Mouse (Mus musculus): ENCODE measurements around the gene Psmd10. TPM values are rescaled to one million over a fixed set of nuclear protein-coding genes. Genes with fewer than 3 reads are reported as not detected.

Gene Psmd10
- polyA plus RNA-seq (2015; fragmentation: Nextera tagmentation; extraction: Ambion mirVana), result 39.5 and 43.3 TPM in 2 replicates

DNA sequence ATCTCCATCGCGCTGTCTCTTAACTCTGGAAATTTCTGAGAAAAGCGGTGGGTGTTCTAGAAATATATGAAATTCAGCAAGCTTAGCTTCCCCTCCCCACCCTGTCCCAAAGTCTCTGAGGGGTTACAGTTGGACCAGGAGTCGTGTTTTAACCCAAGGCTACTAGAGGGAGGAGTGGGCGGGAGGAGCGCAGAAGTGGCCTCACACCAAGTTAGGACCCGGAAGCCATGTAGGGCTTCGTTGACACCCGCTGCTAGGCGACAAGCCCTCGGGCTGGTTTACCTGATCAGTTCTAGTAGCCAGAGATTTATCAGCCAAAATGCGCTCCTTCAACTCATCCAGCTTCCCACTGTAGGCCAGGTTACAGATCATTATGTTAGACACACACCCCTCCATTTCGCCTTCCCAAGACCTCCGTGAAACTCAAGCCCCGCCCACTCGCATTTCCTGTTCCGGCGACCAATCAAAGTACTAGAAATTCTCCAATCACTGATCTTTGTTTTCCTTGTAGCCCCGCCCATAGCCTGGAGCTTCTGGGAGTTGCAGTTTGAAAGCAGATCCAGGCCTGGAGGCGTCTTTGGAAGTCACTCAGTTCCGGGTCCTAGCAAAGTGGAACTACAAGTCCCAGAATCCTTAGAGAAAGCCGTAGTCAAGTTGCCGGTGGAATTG lies at the start of gene Psmd10, which contains the start of gene Atg4a:
TSS of gene Psmd10 (minus strand) at position 457 of the 669 bp plus-strand sequence.
TSS of gene Atg4a (plus strand) at position 636 of the 669 bp plus-strand sequence.
- peak within 1 kb of the TSS; percentile 51; the same call in 1 of the 2 replicates for H3K27ac ChIP-seq
- H3K27me3 ChIP-seq, result peaks cover 17% of the 10 kb centered on the region
- no peaks in the 10 kb centered on the region for H3K9me3 ChIP-seq
- WGBS, result 25% methylated on average over 23 of the region's 23 CpGs
- H3K4me2 ChIP-seq, result peak within 1 kb of the TSS; percentile 64
- H3K36me3 ChIP-seq, result no peaks in the 10 kb centered on the region
- peak within 1 kb of the TSS; percentile 66 for H3K9ac ChIP-seq
- ATAC-seq (ENCODE audit: insufficient number of reproducible peaks, insufficient read depth, low FRiP score, low TSS enrichment, low read depth), result peak; percentile 95
- H3K4me1 ChIP-seq, result no peaks in the 10 kb centered on the region
- peak within 1 kb of the TSS; percentile 53 for H3K4me3 ChIP-seq

DNA sequence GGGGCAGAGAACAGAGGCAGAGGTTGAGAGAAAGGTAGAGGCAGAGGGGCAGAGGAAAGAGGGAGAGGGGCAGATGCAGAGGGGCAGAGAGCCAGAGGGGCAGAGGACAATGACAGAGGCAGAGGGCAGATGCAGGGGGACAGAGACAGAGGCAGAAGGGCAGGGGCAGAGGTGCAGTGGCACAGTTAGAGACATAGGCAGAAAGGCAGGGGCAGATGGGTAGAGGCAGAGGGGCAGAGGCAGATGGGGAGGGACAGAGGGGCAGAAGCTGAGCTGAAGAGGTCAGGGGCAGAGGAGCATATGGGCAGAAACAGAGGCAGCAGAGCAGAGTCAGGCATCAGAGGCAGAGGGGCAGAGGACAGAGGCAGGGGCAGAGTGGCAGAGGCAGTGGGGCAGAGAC lies 42.4 kb upstream of the Psmd10 start:
- no peaks in the 10 kb centered on the region for H3K9me3 ChIP-seq
- no peaks in the 10 kb centered on the region for H3K36me3 ChIP-seq
- ATAC-seq (ENCODE audit: insufficient number of reproducible peaks, insufficient read depth, low FRiP score, low TSS enrichment, low read depth), result no peak
- no peak overlapping the region for H3K9ac ChIP-seq
- H3K4me3 ChIP-seq, result no peak overlapping the region
- H3K27ac ChIP-seq, result no peak overlapping the region
- H3K4me2 ChIP-seq, result no peak overlapping the region
- H3K4me1 ChIP-seq, result no peaks in the 10 kb centered on the region
- peaks cover 36% of the 10 kb centered on the region for H3K27me3 ChIP-seq

DNA sequence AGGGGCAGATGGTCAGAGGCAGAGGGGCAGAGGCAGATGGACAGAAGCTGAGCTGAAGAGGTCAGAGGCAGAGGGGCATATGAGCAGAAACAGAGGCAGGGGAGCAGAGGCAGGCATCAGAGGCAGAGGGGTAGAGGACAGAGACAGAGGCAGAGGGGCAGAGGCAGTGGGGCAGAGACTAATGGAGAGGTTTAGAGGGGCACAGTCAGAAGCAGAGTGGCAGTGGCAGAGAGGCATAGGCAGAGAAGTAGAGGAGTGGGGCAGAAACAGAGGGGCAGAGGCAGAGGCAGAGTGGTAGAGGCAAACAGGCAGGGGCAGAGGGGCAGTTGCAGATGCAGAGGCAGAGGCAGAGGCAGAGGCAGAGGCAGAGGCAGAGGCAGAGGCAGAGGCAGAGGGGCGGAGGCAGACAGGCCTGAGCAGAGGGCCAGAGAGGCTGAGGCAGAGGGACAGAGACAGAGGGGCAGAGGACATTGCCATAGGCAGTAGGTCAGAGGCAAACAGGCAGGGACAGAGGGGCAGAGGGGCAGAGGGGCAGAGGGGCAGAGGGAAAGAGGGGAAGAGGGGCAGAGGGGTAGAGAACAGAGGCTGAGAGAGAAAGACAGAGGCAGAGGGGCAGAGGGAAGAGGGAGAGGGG lies 41.5 kb upstream of the Psmd10 start:
- Histone ChIP-seq H3K4me1 (no peaks in the 10 kb centered on the region), H3K4me3 (no peak overlapping the region), H3K27ac (no peak overlapping the region), H3K4me2 (no peak overlapping the region), H3K36me3 (no peaks in the 10 kb centered on the region), H3K27me3 (peaks cover 41% of the 10 kb centered on the region), H3K9me3 (no peaks in the 10 kb centered on the region), H3K9ac (no peak overlapping the region)
- WGBS, result 60% methylated on average over 1 of the region's 1 CpGs
- no peak for ATAC-seq (ENCODE audit: insufficient number of reproducible peaks, insufficient read depth, low FRiP score, low TSS enrichment, low read depth)

DNA sequence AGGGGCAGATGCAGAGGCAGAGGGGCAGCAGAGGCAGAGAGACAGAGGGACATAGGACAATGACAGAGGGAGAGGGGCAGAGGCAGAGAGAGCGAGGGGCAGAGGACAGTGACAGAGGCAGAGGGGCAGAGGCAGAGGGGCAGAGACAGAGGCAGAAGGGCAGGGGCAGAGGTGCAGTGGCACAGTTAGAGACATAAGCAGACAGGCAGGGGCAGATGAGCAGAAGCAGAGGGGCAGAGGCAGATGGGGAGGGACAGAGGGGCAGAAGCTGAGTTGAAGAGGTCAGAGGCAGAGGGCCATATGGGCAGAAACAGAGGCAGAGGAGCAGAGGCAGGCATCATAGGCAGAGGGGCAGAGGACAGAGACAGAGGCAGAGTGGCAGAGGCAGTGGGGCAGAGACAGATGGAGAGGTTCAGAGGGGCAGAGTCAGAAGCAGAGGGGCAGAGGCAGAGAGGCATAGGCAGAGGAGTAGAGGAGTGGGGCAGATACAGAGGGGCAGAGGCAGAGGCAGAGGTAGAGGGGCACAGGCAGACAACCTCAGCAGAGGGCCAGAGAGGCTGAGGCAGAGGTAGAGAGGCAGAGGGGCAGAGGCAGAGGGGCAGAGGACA lies 40.5 kb upstream of the Psmd10 start:
- H3K9ac ChIP-seq, result no peak overlapping the region
- 75% methylated on average over 1 of the region's 1 CpGs for WGBS
- H3K4me2 ChIP-seq, result no peak overlapping the region
- ATAC-seq (ENCODE audit: insufficient number of reproducible peaks, insufficient read depth, low FRiP score, low TSS enrichment, low read depth), result peak; percentile 43; the same call in 1 of the 2 replicates
- no peaks in the 10 kb centered on the region for H3K9me3 ChIP-seq
- H3K36me3 ChIP-seq, result no peaks in the 10 kb centered on the region
- H3K4me3 ChIP-seq, result no peak overlapping the region
- H3K27ac ChIP-seq, result no peak overlapping the region
- no peaks in the 10 kb centered on the region for H3K4me1 ChIP-seq
- H3K27me3 ChIP-seq, result peaks cover 41% of the 10 kb centered on the region

DNA sequence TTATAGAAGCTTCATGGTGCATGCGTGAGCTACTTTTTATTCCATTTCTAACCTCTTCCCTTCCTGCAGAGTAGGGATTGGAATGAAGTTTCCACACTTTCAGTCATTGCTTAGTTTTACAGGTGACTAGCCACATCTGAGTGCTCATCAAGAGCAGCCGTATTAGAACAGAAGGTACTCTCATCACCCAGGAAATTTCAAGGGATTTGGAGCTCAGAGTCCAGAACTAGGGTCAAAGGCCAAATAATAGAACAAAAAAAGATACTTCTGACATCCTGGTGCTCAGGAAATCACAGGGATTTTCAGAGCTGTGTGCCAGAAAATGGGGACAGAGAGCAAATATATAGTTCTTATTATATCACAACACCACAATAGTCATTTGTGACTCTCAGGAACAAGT lies 28.7 kb upstream of the Psmd10 start:
- Histone ChIP-seq H3K4me1 (peaks cover 1% of the 10 kb centered on the region; the same call in 1 of the 2 replicates), H3K9ac (no peak overlapping the region), H3K27me3 (peaks cover 59% of the 10 kb centered on the region), H3K9me3 (no peaks in the 10 kb centered on the region), H3K36me3 (no peaks in the 10 kb centered on the region), H3K27ac (no peak overlapping the region), H3K4me3 (no peak overlapping the region), H3K4me2 (no peak overlapping the region)
- ATAC-seq (ENCODE audit: insufficient number of reproducible peaks, insufficient read depth, low FRiP score, low TSS enrichment, low read depth), result no peak
- WGBS, result 73% methylated on average over 2 of the region's 2 CpGs

DNA sequence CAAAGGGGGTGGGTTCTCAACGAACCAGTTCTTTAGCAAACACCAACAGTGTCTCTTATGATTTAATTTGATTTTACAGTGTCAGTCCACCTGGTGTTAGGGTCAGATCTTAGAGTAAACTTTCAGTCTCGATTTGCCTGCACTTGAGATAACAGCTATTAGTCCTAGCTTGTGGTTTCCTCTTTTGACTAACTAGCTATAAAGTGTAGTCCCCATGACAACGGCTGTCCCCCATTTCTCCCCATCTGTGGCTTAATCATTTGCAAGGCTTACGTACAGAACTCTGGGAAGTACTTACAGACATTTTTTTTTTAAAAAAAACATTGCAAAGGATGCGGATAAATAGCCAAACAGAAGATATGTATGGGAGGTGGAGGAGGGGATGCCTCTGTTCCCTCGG lies 28.3 kb upstream of the Psmd10 start:
- no peaks in the 10 kb centered on the region for H3K36me3 ChIP-seq
- no peak overlapping the region for H3K9ac ChIP-seq
- H3K4me3 ChIP-seq, result no peak overlapping the region
- no peak for ATAC-seq (ENCODE audit: insufficient number of reproducible peaks, insufficient read depth, low FRiP score, low TSS enrichment, low read depth)
- H3K27ac ChIP-seq, result no peak overlapping the region
- H3K4me2 ChIP-seq, result no peak overlapping the region
- H3K4me1 ChIP-seq, result peaks cover 5% of the 10 kb centered on the region; the same call in 1 of the 2 replicates
- H3K27me3 ChIP-seq, result peaks cover 60% of the 10 kb centered on the region
- H3K9me3 ChIP-seq, result no peaks in the 10 kb centered on the region
- 47% methylated on average over 6 of the region's 6 CpGs for WGBS

DNA sequence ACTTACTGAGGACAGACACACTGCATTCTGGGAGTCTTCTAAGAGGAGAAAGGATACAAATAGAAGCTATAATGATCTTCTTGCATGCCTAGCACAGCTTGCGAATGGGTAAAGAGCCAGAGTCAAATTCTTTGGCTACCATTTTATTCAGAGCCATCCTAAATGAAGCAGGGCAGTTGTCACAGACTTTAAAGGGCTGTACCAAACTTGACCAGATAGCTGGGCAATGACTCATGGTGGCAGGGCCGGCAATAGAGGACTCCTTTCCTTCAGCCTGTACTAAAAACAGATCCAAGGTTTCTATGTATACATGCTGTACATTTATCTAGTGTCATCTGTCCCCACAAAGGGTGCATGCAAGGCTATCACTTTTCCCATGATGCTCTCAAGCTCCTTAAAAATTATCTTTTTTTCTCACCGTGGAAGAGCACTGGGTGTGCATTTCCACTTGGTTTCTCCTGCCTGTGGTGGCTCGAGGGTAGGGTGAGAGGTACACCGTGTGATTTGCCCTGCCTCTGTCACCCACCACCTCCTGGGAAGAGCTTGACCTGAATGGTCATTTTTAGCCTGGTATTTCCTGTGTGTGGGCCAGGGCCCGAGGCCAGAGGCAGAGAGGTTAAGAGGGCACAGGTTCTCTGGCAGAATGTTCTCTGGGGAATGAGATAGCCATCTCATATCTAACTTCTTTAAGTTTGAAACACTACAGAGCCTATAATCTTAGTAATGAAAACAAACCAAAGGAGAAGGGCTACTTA lies 26.9 kb upstream of the Psmd10 start:
- no peak for ATAC-seq (ENCODE audit: insufficient number of reproducible peaks, insufficient read depth, low FRiP score, low TSS enrichment, low read depth)
- Histone ChIP-seq H3K4me2 (no peak overlapping the region), H3K27me3 (peaks cover 73% of the 10 kb centered on the region), H3K4me1 (peaks cover 5% of the 10 kb centered on the region; the same call in 1 of the 2 replicates), H3K4me3 (no peak overlapping the region), H3K36me3 (no peaks in the 10 kb centered on the region), H3K9me3 (no peaks in the 10 kb centered on the region), H3K9ac (no peak overlapping the region), H3K27ac (no peak overlapping the region)
- 39% methylated on average over 6 of the region's 6 CpGs for WGBS

DNA sequence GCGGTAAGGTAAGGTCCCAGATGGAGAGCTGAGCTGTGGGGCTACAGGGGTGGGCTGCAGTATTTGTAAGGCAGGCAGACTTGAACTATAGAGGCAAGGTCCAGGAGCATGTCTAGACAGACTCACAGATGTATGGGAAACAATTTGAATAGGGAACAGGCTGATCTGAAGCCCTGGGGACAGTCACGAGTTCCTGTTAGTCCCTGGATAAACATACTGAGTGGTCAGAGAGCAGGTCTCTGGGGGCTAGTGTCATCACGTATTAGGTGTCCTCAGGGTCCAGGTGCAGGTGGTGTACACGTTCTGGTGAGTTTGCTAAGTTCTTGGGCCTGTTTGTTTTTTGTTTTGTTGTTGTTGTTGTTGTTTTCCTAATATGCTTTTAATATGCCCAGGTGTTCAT lies 23.6 kb upstream of the Psmd10 start:
- Histone ChIP-seq H3K4me2 (no peak overlapping the region), H3K27ac (peak overlapping the region; percentile 64), H3K27me3 (peaks cover 66% of the 10 kb centered on the region), H3K9ac (no peak overlapping the region), H3K36me3 (no peaks in the 10 kb centered on the region), H3K9me3 (no peaks in the 10 kb centered on the region), H3K4me1 (peaks cover 5% of the 10 kb centered on the region; the same call in 1 of the 2 replicates), H3K4me3 (no peak overlapping the region)
- 61% methylated on average over 4 of the region's 4 CpGs for WGBS
- ATAC-seq (ENCODE audit: insufficient number of reproducible peaks, insufficient read depth, low FRiP score, low TSS enrichment, low read depth), result no peak

DNA sequence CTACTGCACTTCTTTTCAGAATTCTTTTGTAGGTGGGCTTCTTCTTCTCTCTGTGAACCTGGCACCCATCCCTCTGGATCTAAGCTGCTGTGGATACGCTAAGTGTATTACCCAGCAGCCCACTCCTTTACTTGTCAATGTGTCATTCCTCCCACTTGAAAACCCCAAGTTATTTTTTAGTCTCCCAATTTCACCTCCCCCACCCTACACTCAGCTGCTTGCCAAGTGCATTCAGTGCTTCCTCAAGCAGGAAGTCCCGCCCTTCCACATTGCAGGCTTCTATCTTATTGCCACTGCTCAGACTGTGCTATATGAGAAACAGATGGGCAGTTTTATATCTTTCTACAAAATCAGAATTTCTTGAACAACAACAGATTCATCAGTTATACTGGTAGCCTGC lies 23.0 kb upstream of the Psmd10 start:
- Histone ChIP-seq H3K4me1 (peaks cover 5% of the 10 kb centered on the region; the same call in 1 of the 2 replicates), H3K36me3 (no peaks in the 10 kb centered on the region), H3K4me2 (no peak overlapping the region), H3K9ac (no peak overlapping the region), H3K27me3 (peaks cover 60% of the 10 kb centered on the region), H3K4me3 (no peak overlapping the region), H3K9me3 (no peaks in the 10 kb centered on the region), H3K27ac (0 out of 2 replicates have a peak overlapping the region, but pooled peaks have one; percentile 64)
- 44% methylated on average over 2 of the region's 2 CpGs for WGBS
- ATAC-seq (ENCODE audit: insufficient number of reproducible peaks, insufficient read depth, low FRiP score, low TSS enrichment, low read depth), result no peak

DNA sequence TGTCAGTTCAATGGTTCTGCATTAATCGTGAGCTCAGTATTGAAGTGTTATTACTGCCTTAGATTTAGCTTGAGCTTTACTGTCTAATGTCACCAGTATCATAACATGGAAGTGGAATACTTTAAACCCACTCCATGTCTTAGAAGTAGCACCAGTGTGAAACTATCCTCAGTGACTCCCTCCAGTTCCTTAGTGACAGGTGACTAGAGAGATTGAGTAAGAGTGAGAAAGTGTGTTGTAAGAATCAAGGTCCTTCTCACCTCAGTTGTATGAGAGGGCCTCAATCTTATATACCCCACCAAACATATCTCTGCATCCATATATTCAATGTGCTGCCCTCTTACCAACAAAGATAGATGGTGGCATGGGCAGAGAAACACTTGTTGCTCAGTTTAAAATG lies 22.4 kb upstream of the Psmd10 start:
- H3K27ac ChIP-seq, result no peak overlapping the region
- no peak overlapping the region for H3K4me2 ChIP-seq
- no peak for ATAC-seq (ENCODE audit: insufficient number of reproducible peaks, insufficient read depth, low FRiP score, low TSS enrichment, low read depth)
- H3K36me3 ChIP-seq, result no peaks in the 10 kb centered on the region
- WGBS, result 95% methylated on average over 1 of the region's 1 CpGs
- no peaks in the 10 kb centered on the region for H3K9me3 ChIP-seq
- peaks cover 57% of the 10 kb centered on the region for H3K27me3 ChIP-seq
- no peak overlapping the region for H3K4me3 ChIP-seq
- H3K9ac ChIP-seq, result no peak overlapping the region
- peaks cover 5% of the 10 kb centered on the region; the same call in 1 of the 2 replicates for H3K4me1 ChIP-seq

DNA sequence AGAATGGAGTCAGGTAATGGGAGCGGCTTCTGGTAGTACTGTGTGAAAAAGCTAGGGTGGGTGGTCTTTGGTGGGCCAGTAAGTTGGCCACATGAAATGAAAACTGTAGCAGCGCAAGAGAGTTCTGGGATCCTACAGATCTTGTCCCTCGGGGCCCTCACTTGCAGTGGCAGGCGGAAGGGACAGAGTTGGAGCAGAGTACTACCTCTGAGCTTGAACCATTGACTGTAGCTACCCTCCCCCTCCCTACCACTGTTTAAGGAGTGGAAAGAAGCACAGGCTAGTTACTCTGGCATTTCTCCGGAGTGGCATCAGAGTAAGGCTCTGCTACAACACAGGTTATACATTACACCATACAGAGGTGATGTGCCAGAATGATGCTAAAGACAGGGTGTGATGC lies 431 bp upstream of the Psmd10 start:
- peak overlapping the region; percentile 53 for H3K4me3 ChIP-seq
- H3K9me3 ChIP-seq, result no peaks in the 10 kb centered on the region
- H3K27me3 ChIP-seq, result peaks cover 17% of the 10 kb centered on the region
- H3K4me1 ChIP-seq, result no peaks in the 10 kb centered on the region
- H3K27ac ChIP-seq, result no peak overlapping the region
- H3K36me3 ChIP-seq, result no peaks in the 10 kb centered on the region
- H3K9ac ChIP-seq, result peak overlapping the region; percentile 58
- 30% methylated on average over 5 of the region's 5 CpGs for WGBS
- ATAC-seq (ENCODE audit: insufficient number of reproducible peaks, insufficient read depth, low FRiP score, low TSS enrichment, low read depth), result peak; percentile 45; the same call in 1 of the 2 replicates
- H3K4me2 ChIP-seq, result peak overlapping the region; percentile 64

All from embryonic facial prominence, embryonic 13.5 days (tissue).